In genomic region chr2:119845882-119846546, GRCm38 (mm10) we compare ENCODE assay signal across 21 mouse cellular contexts.
"Had no signal": no experiment of that assay in that cellular context is flagged by ENCODE, and none has a peak within 500 bp of the region (broad histone marks: within the 10 kb centered on the region; RNA-seq: fewer than 3 reads in every experiment).

No protein-coding gene starts in this region.

- H3K27ac ChIP-seq: kidney, embryonic 15.5 days; left cerebral cortex, adult 2 months; limb, embryonic 10.5 days; limb, embryonic 13.5 days; liver, embryonic 14.5 days; midbrain, embryonic 10.5 days; midbrain, embryonic 13.5 days had no signal

- H3K4me3 ChIP-seq: kidney, embryonic 15.5 days; left cerebral cortex, adult 2 months; limb, embryonic 10.5 days; limb, embryonic 13.5 days; midbrain, embryonic 10.5 days; midbrain, embryonic 13.5 days; myocyte had no signal

- H3K4me1 ChIP-seq: kidney, embryonic 15.5 days; limb, embryonic 10.5 days; limb, embryonic 13.5 days; midbrain, embryonic 10.5 days; midbrain, embryonic 13.5 days had no signal

- H3K9me3 ChIP-seq: kidney, embryonic 15.5 days; limb, embryonic 10.5 days; limb, embryonic 13.5 days; midbrain, embryonic 13.5 days had no signal

- H3K4me2 ChIP-seq: kidney, embryonic 15.5 days; limb, embryonic 13.5 days; lung, embryonic 14.5 days; midbrain, embryonic 13.5 days had no signal

- ATAC-seq: liver, postnatal 0 days; midbrain, embryonic 13.5 days; midbrain, embryonic 16.5 days had no signal

- H3K9ac ChIP-seq: kidney, embryonic 15.5 days; limb, embryonic 13.5 days; liver, embryonic 14.5 days; liver, postnatal 0 days; lung, embryonic 14.5 days; midbrain, embryonic 13.5 days had no signal

- DNase-seq: kidney, adult 11 months; kidney, adult 8-10 months; kidney, postnatal 10 days; kidney, postnatal 36 days; layer of hippocampus, postnatal 36 days; liver; liver, postnatal 0 days; lung, embryonic 14.5 days; lung, postnatal 4 days; thymus, adult 2 months; thymus, postnatal 14 days; thymus, postnatal 4 days had no signal

- H3K27me3 ChIP-seq: kidney, embryonic 15.5 days; limb, embryonic 13.5 days; midbrain, embryonic 13.5 days had no signal

- H3K36me3 ChIP-seq: kidney, embryonic 15.5 days; limb, embryonic 10.5 days; limb, embryonic 13.5 days; midbrain, embryonic 10.5 days; midbrain, embryonic 13.5 days had no signal
